Comparison of ENCODE assay signal across 8 mouse cellular contexts in genomic region chr2:69586821-69587728, GRCm38 (mm10). TPM values are rescaled to one million over a fixed set of nuclear protein-coding genes. Genes with fewer than 3 reads are reported as not detected.
A peak's percentile ranks its signal among the peaks of the same experiment; 100 is the strongest.
DNase-seq lines count a peak whose midpoint lies in the region; ATAC-seq and TF ChIP-seq lines count a peak whose summit lies in the region.

No protein-coding gene starts in this region.

- H3K4me3 ChIP-seq in heart, embryonic 10.5 days: peak overlapping the region; percentile 82
- peak overlapping the region; percentile 32 for H3K4me3 ChIP-seq in embryonic facial prominence, embryonic 12.5 days
- H3K4me3 ChIP-seq in kidney, postnatal 0 days (replicated peaks; ENCODE audit: low read depth, low read length): peak overlapping the region; percentile 9

- H3K9me3 ChIP-seq in heart, embryonic 10.5 days: no peaks in the 10 kb centered on the region
- H3K9me3 ChIP-seq in embryonic facial prominence, embryonic 12.5 days: no peaks in the 10 kb centered on the region
- no peaks in the 10 kb centered on the region for H3K9me3 ChIP-seq in kidney, postnatal 0 days (replicated peaks; ENCODE audit: low read length)

- H3K36me3 ChIP-seq in heart, embryonic 10.5 days: no peaks in the 10 kb centered on the region
- H3K36me3 ChIP-seq in embryonic facial prominence, embryonic 12.5 days: no peaks in the 10 kb centered on the region
- no peaks in the 10 kb centered on the region for H3K36me3 ChIP-seq in kidney, postnatal 0 days (ENCODE audit: insufficient read depth, low read length)

- TF ChIP-seq CTCF in kidney, postnatal 0 days (IDR thresholded peaks at IDR 0.05; ENCODE audit: low read depth): no peak

- no peak overlapping the region for H3K9ac ChIP-seq in embryonic facial prominence, embryonic 12.5 days
- no peak overlapping the region for H3K9ac ChIP-seq in kidney, postnatal 0 days (ENCODE audit: low read depth, low read length)

- WGBS in heart, embryonic 10.5 days: under 1% methylated on average over 26 of the region's 26 CpGs
- 1% methylated on average over 26 of the region's 26 CpGs for WGBS in embryonic facial prominence, embryonic 12.5 days
- 1% methylated on average over 26 of the region's 26 CpGs for WGBS in kidney, postnatal 0 days

- H3K4me2 ChIP-seq in embryonic facial prominence, embryonic 12.5 days (replicated peaks): peak overlapping the region; percentile 62
- peak overlapping the region; percentile 52 for H3K4me2 ChIP-seq in kidney, postnatal 0 days (ENCODE audit: low read length)

- peaks cover 34% of the 10 kb centered on the region for H3K4me1 ChIP-seq in heart, embryonic 10.5 days
- peaks cover 9% of the 10 kb centered on the region for H3K4me1 ChIP-seq in embryonic facial prominence, embryonic 12.5 days
- peaks cover 20% of the 10 kb centered on the region; the same call in 1 of the 2 replicates for H3K4me1 ChIP-seq in kidney, postnatal 0 days (replicated peaks; ENCODE audit: insufficient read depth, low read length)

- H3K27me3 ChIP-seq in heart, embryonic 10.5 days (ENCODE audit: insufficient read depth, poor library complexity, severe bottlenecking): peaks cover 51% of the 10 kb centered on the region
- peaks cover 58% of the 10 kb centered on the region for H3K27me3 ChIP-seq in embryonic facial prominence, embryonic 12.5 days
- peaks cover 19% of the 10 kb centered on the region; the same call in 1 of the 2 replicates for H3K27me3 ChIP-seq in kidney, postnatal 0 days (ENCODE audit: insufficient read depth, low read length)

- ATAC-seq in embryonic facial prominence, embryonic 12.5 days (ENCODE audit: insufficient number of reproducible peaks, insufficient read depth, low FRiP score, low TSS enrichment): no peak
- ATAC-seq in kidney, postnatal 0 days (replicated peaks; ENCODE audit: low FRiP score, low read depth): peak; percentile 15; the same call in 1 of the 2 replicates

- DNase-seq in heart, embryonic 10.5 days (ENCODE audit: low spot score): no peak
- no peak for DNase-seq in heart, adult 8-10 months (ENCODE audit: low spot score)
- no peak for DNase-seq in kidney, postnatal 0 days (ENCODE audit: low spot score)
- peak; percentile 54 for DNase-seq in neural tube, embryonic 10.5 days (ENCODE audit: extremely low spot score, low spot score)
- no peak for DNase-seq in cerebellum, postnatal 36 days
- no peak for DNase-seq in spleen, postnatal 10 days (ENCODE audit: low spot score in 2 of 2)
- DNase-seq in left cerebral cortex, adult 11 months (ENCODE audit: low spot score): no peak

- H3K27ac ChIP-seq in heart, embryonic 10.5 days: 0 out of 2 replicates have a peak overlapping the region, but pooled peaks have one; percentile 1
- no peak overlapping the region for H3K27ac ChIP-seq in embryonic facial prominence, embryonic 12.5 days
- peak overlapping the region; percentile 65 for H3K27ac ChIP-seq in kidney, postnatal 0 days

RNA-seq across cellular contexts. Expression of gene Lrp2, which starts 1.2 kb away (rescaled TPM):
- polyA plus RNA-seq in heart, embryonic 10.5 days (2016; fragmentation: Nextera tagmentation; extraction: Ambion mirVana): 0.60 and 1.3 TPM in 2 replicates
- 1 to 10 TPM in 3 of 4 experiments, under 1 TPM in 1; 0.57 to 1.6 (median 1.1) TPM for total RNA-seq in heart, adult 8-10 months (2022)
- 1.0 and 1.3 TPM in 2 replicates for polyA plus RNA-seq in embryonic facial prominence, embryonic 12.5 days (2016; fragmentation: Nextera tagmentation; extraction: Ambion mirVana)
- 37.5 TPM in 2 replicates for polyA plus RNA-seq in kidney, postnatal 0 days (2015; fragmentation: Nextera tagmentation; extraction: Ambion mirVana)

RNA-seq across cellular contexts. Expression of gene Bbs5, which starts 59.9 kb away (rescaled TPM):
- 14.5 and 15.9 TPM in 2 replicates for polyA plus RNA-seq in heart, embryonic 10.5 days (2016; fragmentation: Nextera tagmentation; extraction: Ambion mirVana)
- total RNA-seq in heart, adult 8-10 months (2022): 1 to 10 TPM; 3.6 to 4.7 (median 4.3) TPM
- 21.5 and 21.6 TPM in 2 replicates for polyA plus RNA-seq in embryonic facial prominence, embryonic 12.5 days (2016; fragmentation: Nextera tagmentation; extraction: Ambion mirVana)
- 18.2 and 20.4 TPM in 2 replicates for polyA plus RNA-seq in kidney, postnatal 0 days (2015; fragmentation: Nextera tagmentation; extraction: Ambion mirVana)

Comparison
In these comparisons a context has a peak if more than half of its experiments do, and no peak if none do; other contexts are left out.
1. H3K4me3 ChIP-seq: peak in every context shown above with its lines; median percentile 82 in heart, embryonic 10.5 days; 32 in embryonic facial prominence, embryonic 12.5 days; 9 in kidney, postnatal 0 days.
2. RNA of gene Lrp2, which starts 1.2 kb away (polyA plus RNA-seq): 37.5 TPM in kidney, postnatal 0 days; 0.60 to 1.3 TPM in heart, embryonic 10.5 days and 1.0 to 1.3 TPM in embryonic facial prominence, embryonic 12.5 days; every median in the first group is over 10 times any median in the second.